Mouse (Mus musculus): ENCODE results near the gene Ssr2.

DNA sequence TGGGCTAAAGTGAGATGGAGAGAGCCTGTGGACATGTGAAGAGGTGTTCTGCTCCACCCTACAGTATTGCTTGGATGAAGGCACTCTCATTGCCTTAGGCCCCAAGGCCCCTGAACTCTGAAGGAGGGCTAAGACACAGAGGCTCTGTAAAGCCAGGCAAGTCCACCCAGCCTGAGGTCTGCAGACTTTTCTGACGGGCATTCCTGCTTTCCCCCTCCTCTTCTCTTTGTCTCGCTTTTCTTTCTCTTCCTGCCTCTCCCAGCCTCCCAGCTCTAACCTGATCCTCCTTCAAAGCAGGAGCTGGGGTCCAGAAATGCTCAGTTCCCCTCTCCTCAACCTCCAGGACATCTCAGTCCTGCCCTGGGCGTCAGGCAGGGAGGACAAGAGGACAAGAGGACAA, 40.7 kb upstream of the Ssr2 start:
- TF ChIP-seq POLR2A (IDR thresholded peaks at IDR 0.05; ENCODE audit: control insufficient read depth, extremely low read depth, insufficient read depth, low read length, poor library complexity): no peak
- no peak for TF ChIP-seq CTCF (IDR thresholded peaks at IDR 0.05; ENCODE audit: borderline replicate concordance, control insufficient read depth, extremely low read depth, insufficient read depth, low read length, poor library complexity)

Data from thymus, adult 2 months (tissue).